Mouse (Mus musculus) hindbrain, embryonic 16.5 days (tissue): Measurements from ENCODE around the gene Lamc3. TPM values are rescaled to one million over a fixed set of nuclear protein-coding genes. Genes with fewer than 3 reads are reported as not detected.

ENCODE experiments used
- ATAC-seq: fragments of 200-750 bp; cut with Nextera tagmentation; 2 replicates; pipeline ENCODE4 v1.8.0; 2017; ENCODE audit warnings: moderate TSS enrichment, moderate library complexity
- H3K27ac ChIP-seq: fragments of 300-500 bp; sonication (generic); 2 replicates; pipeline ENCODE4 v1.5.1; 2014; ENCODE audit warnings: low read depth, mild to moderate bottlenecking, control low read depth, low read length, moderate library complexity
- H3K27me3 ChIP-seq: fragments of 300-500 bp; sonication (generic); replicated peaks from 2 replicates; pipeline ENCODE4 v1.6.1; 2014; ENCODE audit warnings: low read length; ENCODE audit not compliant: control insufficient read depth, insufficient read depth
- H3K36me3 ChIP-seq: fragments of 300-500 bp; sonication (generic); 2 replicates; pipeline ENCODE4 v1.6.1; 2014; ENCODE audit warnings: mild to moderate bottlenecking, low read length, moderate library complexity, mixed read lengths; ENCODE audit not compliant: control insufficient read depth, insufficient read depth
- H3K4me1 ChIP-seq: fragments of 300-500 bp; sonication (generic); 2 replicates; pipeline ENCODE4 v1.6.1; 2014; ENCODE audit warnings: low read depth, low read length; ENCODE audit not compliant: control insufficient read depth, insufficient read depth
- H3K4me2 ChIP-seq: fragments of 300-500 bp; sonication (generic); 2 replicates; pipeline ENCODE4 v1.6.1; 2014; ENCODE audit warnings: mild to moderate bottlenecking, low read length, control low read depth, moderate library complexity
- H3K4me3 ChIP-seq: fragments of 300-500 bp; sonication (generic); 2 replicates; pipeline ENCODE4 v1.5.1; 2014; ENCODE audit warnings: mild to moderate bottlenecking, low read length, control low read depth, moderate library complexity
- H3K9ac ChIP-seq: fragments of 300-500 bp; sonication (generic); 2 replicates; pipeline ENCODE4 v1.6.1; 2014; ENCODE audit warnings: low read depth, mild to moderate bottlenecking, control low read depth, low read length, moderate library complexity
- H3K9me3 ChIP-seq: fragments of 300-500 bp; sonication (generic); 2 replicates; pipeline ENCODE4 v1.6.1; 2014; ENCODE audit warnings: mild to moderate bottlenecking, low read length, moderate library complexity; ENCODE audit not compliant: control insufficient read depth
- WGBS: fragments of 180-500 bp; shearing (Covaris S2); extraction: QIAGEN DNeasy Blood & Tissue Kit; methylation state at CpG from one replicate; pipeline ENCODE4 v1.1.7; 2014; 5-methylcytosine and 5-hydroxymethylcytosine counted together
- polyA plus RNA-seq: library from polyadenylated mRNA; unstranded; fragments of >200 nt; fragmentation: Nextera tagmentation; extraction: Ambion mirVana; gene quantifications from 2 replicates; pipeline ENCODE4 v1.2.1, GENCODE M21; 2015

Gene Lamc3
- polyA plus RNA-seq, 1 experiment from 2014 or later: 3.2 TPM

DNA sequence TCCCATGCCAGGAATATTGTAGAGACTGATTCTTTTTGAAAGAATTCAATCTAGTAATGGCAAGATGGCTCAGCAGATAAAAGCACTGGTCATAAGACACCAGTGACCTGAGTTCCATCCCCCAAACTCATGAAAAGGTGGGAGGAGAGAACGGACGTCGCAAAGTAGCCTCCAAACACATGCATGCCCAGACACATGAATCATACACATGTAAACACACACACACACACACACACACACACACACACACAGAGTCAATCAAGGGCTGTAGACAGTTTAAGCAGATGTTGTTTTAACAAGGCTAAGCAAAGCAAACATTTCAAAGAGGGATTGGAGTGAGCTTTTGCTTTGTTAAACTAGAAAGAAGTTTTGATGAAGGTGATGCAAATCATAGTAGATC is 77.1 kb downstream of the Lamc3 start:
- no peak for ATAC-seq
- H3K4me3 ChIP-seq: no peak overlapping the region
- H3K9me3 ChIP-seq: no peaks in the 10 kb centered on the region
- H3K27ac ChIP-seq: no peak overlapping the region
- H3K9ac ChIP-seq: no peak overlapping the region
- no peaks in the 10 kb centered on the region for H3K36me3 ChIP-seq
- no peaks in the 10 kb centered on the region for H3K27me3 ChIP-seq
- H3K4me2 ChIP-seq: no peak overlapping the region
- 85% methylated on average over 3 of the region's 3 CpGs for WGBS
- peaks cover 17% of the 10 kb centered on the region for H3K4me1 ChIP-seq

DNA sequence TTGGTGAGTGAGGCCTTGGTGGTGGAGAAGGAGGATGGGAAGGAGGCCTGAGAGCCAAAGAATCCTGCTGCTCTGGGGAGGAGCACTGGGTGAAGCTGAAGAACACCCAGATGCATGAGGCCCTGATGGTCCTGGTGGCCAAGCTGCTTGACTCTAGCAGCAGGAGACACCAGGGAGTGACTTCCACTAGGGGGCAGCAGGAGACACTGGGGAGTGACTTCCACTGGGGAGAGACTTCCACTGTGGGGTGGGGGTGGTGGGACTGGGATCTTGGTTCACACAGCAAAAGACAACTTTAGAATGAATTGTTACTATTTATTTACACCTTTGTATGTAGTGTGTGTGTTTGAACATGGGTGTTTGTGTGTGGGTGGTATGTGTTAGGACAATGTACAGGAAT is 78.0 kb downstream of the Lamc3 start:
- ATAC-seq: no peak
- H3K4me2 ChIP-seq: no peak overlapping the region

DNA sequence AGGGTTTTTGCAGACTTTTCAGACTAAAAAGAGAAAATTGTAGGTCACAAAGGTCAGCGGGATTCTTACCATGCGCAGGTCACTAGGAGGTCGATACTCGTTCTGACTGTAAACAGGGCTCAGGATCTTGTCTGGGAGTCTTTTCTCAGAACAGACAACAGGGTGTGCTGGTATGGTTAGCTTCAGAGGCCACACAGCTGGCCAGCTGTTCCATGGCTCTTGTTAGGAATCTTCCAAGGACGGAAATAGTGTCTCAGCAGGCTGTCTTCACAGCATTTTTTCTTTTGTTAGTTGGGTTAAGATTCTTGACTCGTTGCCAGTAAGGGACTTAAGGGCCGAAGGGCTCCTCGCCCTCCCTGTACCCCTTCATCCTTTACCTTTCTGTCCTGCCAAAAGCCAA is 79.7 kb downstream of the Lamc3 start:
- H3K4me2 ChIP-seq: no peak overlapping the region
- H3K4me3 ChIP-seq: no peak overlapping the region
- ATAC-seq: no peak
- no peaks in the 10 kb centered on the region for H3K9me3 ChIP-seq
- H3K36me3 ChIP-seq: 0 out of 2 replicates have a peak, but pooled peaks cover 3% of the 10 kb centered on the region
- H3K4me1 ChIP-seq: peaks cover 15% of the 10 kb centered on the region
- H3K27ac ChIP-seq: no peak overlapping the region
- no peaks in the 10 kb centered on the region for H3K27me3 ChIP-seq
- H3K9ac ChIP-seq: no peak overlapping the region
- WGBS: 84% methylated on average over 8 of the region's 8 CpGs

More for the DNA sequence above, 78.0 kb downstream of the Lamc3 start:
- Histone ChIP-seq H3K27ac (no peak overlapping the region), H3K9me3 (no peaks in the 10 kb centered on the region), H3K27me3 (no peaks in the 10 kb centered on the region), H3K36me3 (no peaks in the 10 kb centered on the region), H3K9ac (no peak overlapping the region), H3K4me1 (peaks cover 17% of the 10 kb centered on the region), H3K4me3 (no peak overlapping the region)

GRCm38 (mm10) chr2:31972589-31972988 is 85.5 kb downstream of the Lamc3 start:
- 93% methylated on average over 4 of the region's 4 CpGs for WGBS

GRCm38 (mm10) chr2:31974141-31974808 is 87.2 kb downstream of the Lamc3 start, which contains the start of gene Nup214:
Nup214 (plus strand) TSS chr2:31974436.
- Histone ChIP-seq H3K4me1 (peaks cover 16% of the 10 kb centered on the region), H3K27ac (peak within 1 kb of the TSS; percentile 79), H3K9ac (peak within 1 kb of the TSS; percentile 87), H3K27me3 (no peaks in the 10 kb centered on the region), H3K9me3 (no peaks in the 10 kb centered on the region), H3K4me3 (peak within 1 kb of the TSS; percentile 78), H3K36me3 (peaks cover 26% of the 10 kb centered on the region), H3K4me2 (peak within 1 kb of the TSS; percentile 90)
- peak; percentile 99 for ATAC-seq
- WGBS: under 1% methylated on average over 60 of the region's 60 CpGs

More at GRCm38 (mm10) chr2:31972589-31972988, 85.5 kb downstream of the Lamc3 start:
- Histone ChIP-seq H3K27ac (no peak overlapping the region), H3K4me2 (no peak overlapping the region), H3K4me3 (no peak overlapping the region), H3K4me1 (peaks cover 16% of the 10 kb centered on the region), H3K36me3 (peaks cover 15% of the 10 kb centered on the region), H3K27me3 (no peaks in the 10 kb centered on the region), H3K9me3 (no peaks in the 10 kb centered on the region), H3K9ac (no peak overlapping the region)
- no peak for ATAC-seq

- ATAC-seq: no peak
- Histone ChIP-seq H3K4me3 (peak overlapping the region; percentile 78), H3K36me3 (peaks cover 29% of the 10 kb centered on the region), H3K9me3 (no peaks in the 10 kb centered on the region), H3K9ac (peak overlapping the region; percentile 87), H3K4me2 (peak overlapping the region; percentile 81), H3K4me1 (peaks cover 16% of the 10 kb centered on the region), H3K27ac (peak overlapping the region; percentile 76; the same call in 1 of the 2 replicates), H3K27me3 (no peaks in the 10 kb centered on the region)
- 11% methylated on average over 13 of the region's 13 CpGs for WGBS
These were observed 87.8 kb downstream of the Lamc3 start for GRCm38 (mm10) chr2:31974809-31975371.

- H3K4me3 ChIP-seq: no peak overlapping the region
- WGBS: 91% methylated on average over 1 of the region's 1 CpGs
- H3K4me1 ChIP-seq: no peaks in the 10 kb centered on the region
These were observed 100.7 kb downstream of the Lamc3 start for GRCm38 (mm10) chr2:31987774-31988173.

DNA sequence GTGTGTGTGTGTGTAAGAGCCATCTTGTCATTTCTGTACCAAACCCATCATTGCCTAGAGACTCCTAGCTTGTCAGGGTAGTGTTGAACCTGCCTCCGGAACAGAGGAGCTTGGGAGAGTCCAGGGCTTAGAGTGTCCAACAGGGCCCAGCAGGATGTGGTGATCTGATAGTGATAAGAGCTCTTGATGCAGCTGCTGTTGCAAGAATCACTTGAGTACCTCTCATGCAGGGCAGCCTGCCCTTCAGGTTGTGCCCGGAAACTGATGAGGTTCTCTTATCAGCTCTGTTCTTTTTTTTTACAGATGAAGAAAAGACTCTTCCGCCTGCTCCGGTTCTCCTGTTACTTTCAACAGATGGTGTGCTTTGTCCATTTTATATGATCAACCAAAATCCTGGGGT is 103.9 kb downstream of the Lamc3 start:
- no peak overlapping the region for H3K4me2 ChIP-seq
- no peaks in the 10 kb centered on the region for H3K4me1 ChIP-seq
- H3K27ac ChIP-seq: no peak overlapping the region
- no peaks in the 10 kb centered on the region for H3K9me3 ChIP-seq
- no peak overlapping the region for H3K4me3 ChIP-seq
- peaks cover 48% of the 10 kb centered on the region for H3K36me3 ChIP-seq
- ATAC-seq: no peak
- 94% methylated on average over 4 of the region's 4 CpGs for WGBS
- no peaks in the 10 kb centered on the region for H3K27me3 ChIP-seq
- H3K9ac ChIP-seq: no peak overlapping the region

More at GRCm38 (mm10) chr2:31987774-31988173, 100.7 kb downstream of the Lamc3 start:
- Histone ChIP-seq H3K36me3 (peaks cover 55% of the 10 kb centered on the region), H3K9ac (no peak overlapping the region), H3K27me3 (no peaks in the 10 kb centered on the region), H3K9me3 (no peaks in the 10 kb centered on the region), H3K4me2 (no peak overlapping the region), H3K27ac (no peak overlapping the region)
- no peak for ATAC-seq

DNA sequence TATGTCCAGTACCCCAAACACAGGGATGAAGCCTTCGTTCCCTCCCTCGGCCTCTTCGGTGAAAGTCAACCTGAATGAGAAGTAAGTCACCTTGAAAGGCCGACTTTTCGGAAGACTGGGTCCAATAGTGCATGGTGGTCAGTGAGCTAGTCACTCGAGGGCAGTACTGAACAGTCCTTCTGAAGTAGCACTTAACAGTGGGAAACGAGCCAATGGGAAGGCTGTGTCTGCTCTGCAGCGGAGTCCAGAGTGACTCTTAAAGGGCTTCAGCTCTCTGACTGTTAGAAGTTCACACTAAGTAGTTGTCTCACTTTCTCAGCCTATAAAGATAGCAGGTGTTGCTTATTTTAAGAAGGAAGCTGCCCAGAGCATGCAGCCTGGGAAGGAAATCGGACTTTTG is 107.8 kb downstream of the Lamc3 start:
- H3K4me2 ChIP-seq: no peak overlapping the region
- peaks cover 62% of the 10 kb centered on the region for H3K36me3 ChIP-seq
- H3K9ac ChIP-seq: no peak overlapping the region
- no peaks in the 10 kb centered on the region for H3K9me3 ChIP-seq
- H3K4me3 ChIP-seq: no peak overlapping the region
- WGBS: 96% methylated on average over 9 of the region's 9 CpGs
- no peaks in the 10 kb centered on the region for H3K27me3 ChIP-seq
- ATAC-seq: no peak
- H3K27ac ChIP-seq: no peak overlapping the region
- H3K4me1 ChIP-seq: no peaks in the 10 kb centered on the region
